Mouse (Mus musculus) right cerebral cortex, postnatal 10 days (tissue): ENCODE results near the gene Rd3.
A peak's percentile ranks its signal among the peaks of the same experiment; 100 is the strongest.

Source experiments
- DNase-seq, 2 experiments: peaks; one replicate each; pipeline ENCODE4 v3.0.0; 2021; ENCODE audit warnings: low spot score in 2 of 2

The Rd3 gene

DNA sequence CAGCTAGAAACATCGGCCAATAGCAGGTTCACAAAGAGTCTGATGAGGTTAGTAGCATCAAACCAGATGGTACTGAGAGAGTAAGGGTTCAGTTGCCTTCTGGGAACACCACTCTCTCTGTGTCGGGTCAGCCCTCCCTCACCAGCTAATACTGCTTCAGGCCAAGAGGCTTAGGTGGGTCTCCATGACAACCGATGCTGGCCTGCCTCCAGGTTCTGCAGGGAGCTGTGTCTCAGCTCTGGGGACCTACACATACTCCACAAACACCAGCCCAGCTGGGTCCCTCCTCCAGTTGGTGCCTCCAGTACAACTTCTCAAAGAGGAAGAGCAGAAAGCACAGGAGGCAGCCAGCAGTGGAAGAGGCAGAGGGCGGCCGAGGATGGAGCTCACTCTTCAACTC lies at the start of gene Rd3:
TSS of gene Rd3 (plus strand) at position 184 of the 400 bp plus-strand sequence.
- DNase-seq: peak; percentile 79 to 82

GRCm38 (mm10) chr1:191928345-191928744 lies 48.8 kb upstream of the Rd3 start:
- no peak for DNase-seq

DNA sequence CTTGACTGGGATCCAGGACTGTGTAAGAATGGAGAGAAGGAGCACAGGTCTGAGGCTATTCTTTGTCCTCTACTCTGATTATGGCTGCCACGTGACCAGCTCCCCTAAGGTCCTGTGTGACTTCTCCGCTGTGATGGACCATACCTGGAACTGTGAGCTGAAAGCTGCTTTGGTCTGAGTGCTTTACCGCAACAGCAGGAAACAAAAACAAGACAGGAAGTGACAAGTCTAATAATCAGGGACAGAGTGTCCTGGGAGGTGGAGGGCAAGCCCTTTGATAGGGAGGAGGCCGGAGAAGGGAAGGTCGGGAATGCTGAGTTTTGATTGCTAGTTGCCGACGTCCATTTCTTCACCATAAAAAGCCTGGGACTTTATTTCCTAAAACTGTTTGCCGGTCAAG lies 48.1 kb upstream of the Rd3 start:
- DNase-seq: no peak

- DNase-seq: no peak
These were observed 47.2 kb upstream of the Rd3 start for GRCm38 (mm10) chr1:191929897-191930524.

GRCm38 (mm10) chr1:191930525-191931105 lies 46.6 kb upstream of the Rd3 start:
- DNase-seq: no peak

GRCm38 (mm10) chr1:191932286-191932985 lies 44.7 kb upstream of the Rd3 start:
- DNase-seq: no peak

GRCm38 (mm10) chr1:191932986-191933632 lies 44.1 kb upstream of the Rd3 start:
- no peak for DNase-seq

DNA sequence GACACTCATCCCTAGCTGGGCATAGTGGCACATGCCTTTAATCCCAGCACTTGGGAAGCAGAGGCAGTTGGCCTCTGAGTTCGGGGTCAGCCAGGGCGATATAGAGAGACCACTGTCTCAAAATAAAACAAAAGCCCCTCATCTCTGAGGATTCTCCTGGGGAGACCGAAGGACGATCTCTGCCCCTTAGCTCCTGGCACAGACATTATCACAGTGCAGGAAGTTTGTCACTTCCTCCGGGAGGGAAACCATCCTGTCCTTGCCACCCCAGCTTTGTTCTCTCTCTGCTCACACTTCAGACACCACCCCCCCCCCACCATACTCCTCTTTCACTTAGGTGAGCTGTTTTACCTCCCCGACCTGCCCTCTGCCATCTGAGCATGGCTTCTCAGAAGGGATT lies 33.5 kb upstream of the Rd3 start:
- DNase-seq: no peak

- DNase-seq: no peak
These were observed 31.8 kb upstream of the Rd3 start for GRCm38 (mm10) chr1:191945341-191945740.

- DNase-seq: no peak
These were observed 31.4 kb upstream of the Rd3 start for GRCm38 (mm10) chr1:191945756-191946155.

- DNase-seq: no peak
These were observed 30.9 kb upstream of the Rd3 start for GRCm38 (mm10) chr1:191946261-191946660.

- DNase-seq: no peak
These were observed 30.3 kb upstream of the Rd3 start for GRCm38 (mm10) chr1:191946835-191947234.

DNA sequence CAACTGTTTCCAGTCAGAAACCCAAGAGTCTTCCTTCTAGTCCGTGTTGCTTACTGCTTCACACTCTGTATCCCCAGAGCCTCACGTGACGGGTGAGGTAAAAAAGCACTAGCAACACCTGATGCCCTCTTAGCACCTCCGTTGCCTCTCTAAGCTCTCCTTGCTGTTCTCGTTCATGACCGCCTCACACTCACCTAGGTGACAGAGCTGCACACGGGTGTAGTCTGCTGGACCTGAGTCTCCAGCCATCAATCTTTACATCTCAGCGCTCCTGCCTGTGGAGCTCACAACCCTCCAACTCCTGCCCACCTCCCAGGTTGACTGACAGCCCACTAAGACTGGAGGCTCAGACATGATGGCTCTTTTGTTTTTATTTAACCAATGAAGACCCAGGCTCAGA lies 29.4 kb upstream of the Rd3 start:
- no peak for DNase-seq

GRCm38 (mm10) chr1:191948600-191948999 lies 28.6 kb upstream of the Rd3 start:
- no peak for DNase-seq

GRCm38 (mm10) chr1:191950611-191951010 lies 26.6 kb upstream of the Rd3 start:
- no peak for DNase-seq

- peak; percentile 53 to 87 for DNase-seq
These were observed 24.3 kb upstream of the Rd3 start for GRCm38 (mm10) chr1:191952733-191953335.

DNA sequence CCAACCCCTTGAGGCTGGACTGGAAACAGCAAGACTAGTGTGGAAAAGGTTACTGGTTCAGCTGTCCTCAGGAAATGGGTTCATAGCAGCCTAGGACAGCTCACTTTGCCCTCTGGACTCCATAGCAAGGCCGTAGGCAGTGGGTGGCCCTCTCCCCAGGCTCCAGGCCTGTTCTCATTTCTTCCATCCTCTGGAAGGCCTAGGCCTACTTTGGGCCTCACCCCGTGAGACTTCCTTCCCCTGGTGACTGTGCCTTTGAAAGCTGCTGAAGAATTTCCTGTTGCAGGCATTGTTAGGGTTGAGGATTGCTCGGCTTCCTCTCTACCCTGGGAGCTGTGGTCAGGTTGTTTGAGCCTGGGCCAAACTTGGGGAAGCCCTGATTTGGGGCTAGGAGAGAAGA lies 22.1 kb upstream of the Rd3 start:
- no peak for DNase-seq

- DNase-seq: no peak
These were observed 20.9 kb upstream of the Rd3 start for GRCm38 (mm10) chr1:191956261-191956660.

DNA sequence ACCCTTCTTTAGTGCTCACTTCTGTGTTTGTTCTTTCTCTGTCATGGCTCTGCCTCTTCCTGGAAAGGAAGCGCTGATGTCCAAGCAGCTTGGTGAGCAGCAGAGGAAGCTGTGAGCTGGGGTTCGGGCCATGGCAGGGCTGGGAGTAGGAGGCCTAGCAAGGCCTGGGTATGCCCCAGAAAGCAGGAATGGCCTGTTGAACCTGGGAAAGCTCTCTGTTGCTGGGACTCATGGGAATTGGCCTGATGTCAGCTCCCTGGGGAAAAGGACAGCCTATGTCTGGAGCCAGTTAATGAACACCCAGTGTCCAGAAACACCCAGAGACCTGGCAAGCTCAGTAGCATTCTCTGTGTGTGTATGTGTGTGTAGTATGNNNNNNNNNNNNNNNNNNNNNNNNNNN lies 20.3 kb upstream of the Rd3 start:
- no peak for DNase-seq

DNA sequence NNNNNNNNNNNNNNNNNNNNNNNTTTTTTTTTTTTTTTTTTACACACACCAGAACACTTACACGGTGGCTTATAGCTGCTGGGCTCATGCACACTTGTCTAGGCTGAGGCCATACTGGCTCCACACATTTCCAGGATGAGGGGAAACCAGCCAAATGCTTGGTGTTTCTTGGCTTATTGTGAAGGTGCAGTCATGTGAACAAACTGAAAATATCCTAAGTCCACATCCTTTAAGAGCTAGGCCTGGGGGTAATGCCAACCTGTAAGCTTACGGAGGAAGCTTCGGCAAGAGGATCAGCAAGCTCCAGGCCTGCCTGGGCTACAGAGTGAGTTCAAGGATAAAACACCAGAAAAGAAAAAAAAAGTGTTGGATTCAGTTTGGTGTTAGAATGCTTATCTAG lies 19.8 kb upstream of the Rd3 start:
- DNase-seq: no peak

- no peak for DNase-seq
These were observed 16.2 kb upstream of the Rd3 start for GRCm38 (mm10) chr1:191960946-191961345.

GRCm38 (mm10) chr1:191963413-191963812 lies 13.8 kb upstream of the Rd3 start:
- DNase-seq: no peak
